Mouse (Mus musculus): ENCODE data around the gene H2-DMb2. TPM values are rescaled to one million over a fixed set of nuclear protein-coding genes. Genes with fewer than 3 reads are reported as not detected.

The H2-DMb2 gene
- polyA plus RNA-seq, 1 experiment = 0.52 TPM

DNA sequence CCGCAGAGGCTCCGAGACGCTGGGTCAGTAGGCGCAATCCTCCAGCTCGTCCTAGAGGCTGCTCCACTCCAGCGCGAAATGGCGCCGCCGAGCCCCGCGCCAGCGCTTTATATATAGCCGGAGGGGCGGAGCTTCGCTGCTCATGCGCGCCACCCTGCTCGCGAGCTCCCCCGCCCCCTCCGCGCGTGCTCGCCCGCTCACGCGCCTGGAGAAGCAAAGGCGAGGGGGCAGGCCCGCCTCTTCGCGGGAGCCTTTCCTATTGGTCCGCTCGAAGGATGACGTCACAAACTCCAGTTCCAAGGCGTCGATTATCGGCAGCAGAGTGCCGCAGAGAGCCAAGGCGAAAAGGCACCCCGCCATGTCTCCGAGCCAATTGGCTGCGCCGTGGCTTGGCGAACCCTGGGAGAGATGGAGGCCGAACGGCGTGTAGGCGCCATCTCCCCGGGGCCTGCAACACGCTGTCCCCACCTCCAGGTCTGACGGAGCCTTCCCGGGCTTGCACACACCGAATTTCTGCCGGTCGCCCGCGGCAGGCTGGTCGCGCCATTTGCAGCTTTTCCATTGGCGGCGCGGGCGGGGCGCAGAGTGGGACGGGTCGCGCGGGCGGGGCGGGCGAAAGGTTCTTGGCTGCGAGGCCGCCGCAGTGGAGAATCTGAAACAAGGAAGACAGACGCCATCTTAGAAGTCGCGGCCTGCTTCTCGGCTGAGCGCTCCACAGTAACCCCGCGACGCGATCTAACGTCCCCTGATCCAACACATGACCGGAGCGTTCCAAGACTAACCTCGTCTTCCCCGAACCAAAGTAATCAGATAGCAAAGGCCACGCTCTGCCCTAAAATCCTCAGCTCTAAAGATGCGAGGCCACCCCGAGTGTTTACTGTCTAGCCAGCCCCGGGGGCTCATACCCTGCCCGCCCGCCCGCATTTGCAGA lies 23.6 kb upstream of the H2-DMb2 start, which contains the start of gene H2-DMa:
TSS of gene H2-DMa (plus strand) at position 293 of the 931 bp plus-strand sequence.
- H3K27me3 ChIP-seq (ENCODE audit: control insufficient read depth, insufficient read depth, low read length) = no peaks in the 10 kb centered on the region
- peak within 1 kb of the TSS; percentile 93 for H3K4me3 ChIP-seq (replicated peaks; ENCODE audit: insufficient read depth, low read depth, low read length)
- under 1% methylated on average over 96 of the region's 96 CpGs for WGBS
- peak within 1 kb of the TSS; percentile 100 for H3K27ac ChIP-seq (ENCODE audit: insufficient read depth, low read length)
- DNase-seq = peak; percentile 99 to 100
- TF ChIP-seq POLR2A (IDR thresholded peaks at IDR 0.05; ENCODE audit: borderline replicate concordance, insufficient read depth, low read length) (peak; percentile 98), CTCF (IDR thresholded peaks at IDR 0.05; ENCODE audit: borderline replicate concordance, insufficient read depth, low read depth, low read length) (no peak)
- H3K4me1 ChIP-seq (ENCODE audit: control insufficient read depth, insufficient read depth, low read length) = peaks cover 3% of the 10 kb centered on the region; the same call in 1 of the 2 replicates

DNA sequence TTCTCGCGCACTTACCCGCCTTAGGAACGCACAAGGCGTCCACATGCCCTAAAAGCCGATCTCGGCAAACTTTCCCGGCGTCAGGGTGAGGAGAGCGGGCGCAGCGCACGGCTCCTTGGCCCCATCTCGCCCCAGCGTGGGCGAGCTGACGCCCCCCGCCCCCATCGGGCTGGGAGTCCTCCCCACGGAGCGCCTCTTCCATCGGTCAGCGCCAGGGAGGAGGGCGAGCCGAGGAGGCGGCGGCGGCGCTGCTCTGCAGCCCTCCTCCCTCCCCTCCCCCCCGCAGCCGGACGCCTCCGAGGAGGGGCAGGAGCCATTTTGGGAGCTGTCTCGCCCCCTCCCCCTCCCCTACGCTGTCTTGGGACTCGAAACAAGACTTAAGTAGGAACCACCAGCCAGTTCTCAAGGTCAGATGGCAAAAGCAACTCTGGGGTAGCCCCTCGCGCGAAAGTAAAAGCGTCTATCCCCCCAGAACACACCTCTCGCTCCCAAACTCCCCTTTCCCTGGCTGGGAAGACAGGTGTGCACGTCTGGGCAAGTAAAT lies 22.9 kb upstream of the H2-DMb2 start:
- under 1% methylated on average over 41 of the region's 42 CpGs for WGBS
- Histone ChIP-seq H3K27me3 (ENCODE audit: control insufficient read depth, insufficient read depth, low read length) (no peaks in the 10 kb centered on the region), H3K27ac (ENCODE audit: insufficient read depth, low read length) (peak overlapping the region; percentile 100), H3K4me3 (replicated peaks; ENCODE audit: insufficient read depth, low read depth, low read length) (peak overlapping the region; percentile 93), H3K4me1 (ENCODE audit: control insufficient read depth, insufficient read depth, low read length) (peaks cover 3% of the 10 kb centered on the region; the same call in 1 of the 2 replicates)
- DNase-seq = peak; percentile 87 to 91
- TF ChIP-seq CTCF (IDR thresholded peaks at IDR 0.05; ENCODE audit: borderline replicate concordance, insufficient read depth, low read depth, low read length) = no peak
- peak; percentile 53; the same call in 1 of the 2 replicates for TF ChIP-seq POLR2A (IDR thresholded peaks at IDR 0.05; ENCODE audit: borderline replicate concordance, insufficient read depth, low read length)

DNA sequence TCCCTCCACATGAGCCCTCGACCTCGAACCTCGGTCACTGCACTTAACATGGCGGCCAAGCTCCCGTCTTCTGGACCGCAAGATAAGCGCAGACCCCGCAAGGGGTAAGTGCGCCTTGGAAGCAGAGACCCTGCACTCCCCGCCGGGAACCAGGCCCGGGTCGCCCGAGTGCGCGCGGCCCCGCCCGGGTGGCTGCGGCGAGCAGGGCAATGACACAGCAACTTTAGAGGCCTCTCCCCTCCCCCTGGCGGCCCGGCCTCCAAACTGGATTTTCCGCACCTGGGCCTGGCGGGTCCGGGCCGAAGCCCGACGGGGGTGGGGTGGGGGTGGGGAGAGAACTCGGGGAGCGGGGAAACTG lies 22.3 kb upstream of the H2-DMb2 start:
- TF ChIP-seq POLR2A (IDR thresholded peaks at IDR 0.05; ENCODE audit: borderline replicate concordance, insufficient read depth, low read length) (no peak), CTCF (IDR thresholded peaks at IDR 0.05; ENCODE audit: borderline replicate concordance, insufficient read depth, low read depth, low read length) (no peak)
- peak; percentile 86 to 87 for DNase-seq
- Histone ChIP-seq H3K27me3 (ENCODE audit: control insufficient read depth, insufficient read depth, low read length) (no peaks in the 10 kb centered on the region), H3K27ac (ENCODE audit: insufficient read depth, low read length) (peak overlapping the region; percentile 100), H3K4me3 (replicated peaks; ENCODE audit: insufficient read depth, low read depth, low read length) (peak overlapping the region; percentile 93), H3K4me1 (ENCODE audit: control insufficient read depth, insufficient read depth, low read length) (peaks cover 3% of the 10 kb centered on the region; the same call in 1 of the 2 replicates)
- WGBS = under 1% methylated on average over 31 of the region's 31 CpGs

DNA sequence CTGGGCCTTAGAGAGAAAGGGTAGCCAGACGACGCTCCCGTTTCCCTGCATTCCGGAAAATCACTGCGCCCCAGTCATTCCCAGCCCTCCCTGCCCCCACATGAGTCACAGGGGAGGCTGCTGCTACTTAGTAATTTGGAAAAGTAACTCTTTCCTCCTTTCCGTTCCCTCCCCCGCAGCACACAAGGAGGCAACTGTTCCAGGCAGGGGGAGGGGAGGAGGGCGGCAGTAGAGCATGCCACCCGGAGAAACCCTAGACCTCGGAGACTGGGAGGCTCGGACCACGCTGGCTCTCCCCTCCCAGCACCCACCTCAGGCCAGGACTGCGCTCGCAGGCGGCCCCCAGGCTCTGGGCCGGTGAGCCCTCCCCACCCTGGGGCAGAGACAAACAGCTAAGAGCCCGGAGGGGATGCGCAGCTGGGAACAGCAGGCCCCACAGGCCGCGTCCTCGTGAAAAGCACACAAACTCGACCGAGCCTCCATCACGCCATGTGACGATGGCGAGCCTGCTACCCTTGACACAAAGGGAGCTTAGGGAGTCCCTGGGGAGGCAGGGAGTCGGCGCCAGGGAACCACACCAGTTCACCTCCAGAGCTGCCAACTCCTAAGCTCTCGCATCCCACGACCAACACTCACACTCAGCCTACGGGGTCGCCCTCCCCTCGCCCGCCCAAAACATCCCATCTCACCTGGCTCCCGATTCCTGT lies 21.8 kb upstream of the H2-DMb2 start:
- Histone ChIP-seq H3K27ac (ENCODE audit: insufficient read depth, low read length) (peak overlapping the region; percentile 98), H3K27me3 (ENCODE audit: control insufficient read depth, insufficient read depth, low read length) (no peaks in the 10 kb centered on the region), H3K4me1 (ENCODE audit: control insufficient read depth, insufficient read depth, low read length) (peaks cover 3% of the 10 kb centered on the region; the same call in 1 of the 2 replicates), H3K4me3 (replicated peaks; ENCODE audit: insufficient read depth, low read depth, low read length) (peak overlapping the region; percentile 93)
- DNase-seq = peak; percentile 86 to 88
- under 1% methylated on average over 35 of the region's 35 CpGs for WGBS
- TF ChIP-seq POLR2A (IDR thresholded peaks at IDR 0.05; ENCODE audit: borderline replicate concordance, insufficient read depth, low read length) (peak; percentile 44; the same call in 1 of the 2 replicates), CTCF (IDR thresholded peaks at IDR 0.05; ENCODE audit: borderline replicate concordance, insufficient read depth, low read depth, low read length) (no peak)

DNA sequence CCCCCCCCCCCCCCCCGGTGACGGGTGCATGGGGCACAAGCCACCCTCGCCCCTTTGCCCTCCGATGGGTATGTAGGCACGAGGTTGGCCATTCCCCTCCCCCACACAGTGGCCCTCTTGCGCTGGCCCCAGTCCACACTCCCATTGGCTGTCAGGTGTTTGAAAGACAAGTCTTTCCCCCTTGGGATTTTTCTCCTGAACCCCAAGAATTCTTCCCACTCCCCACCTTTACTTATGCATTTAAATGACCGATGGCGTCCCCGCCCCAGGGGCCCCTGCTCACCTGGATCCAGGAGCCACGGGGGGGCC lies 21.3 kb upstream of the H2-DMb2 start:
- TF ChIP-seq CTCF (IDR thresholded peaks at IDR 0.05; ENCODE audit: borderline replicate concordance, insufficient read depth, low read depth, low read length) = no peak
- no peak for TF ChIP-seq POLR2A (IDR thresholded peaks at IDR 0.05; ENCODE audit: borderline replicate concordance, insufficient read depth, low read length)
- under 1% methylated on average over 10 of the region's 10 CpGs for WGBS
- H3K4me1 ChIP-seq (ENCODE audit: control insufficient read depth, insufficient read depth, low read length) = peaks cover under 1% of the 10 kb centered on the region; the same call in 1 of the 2 replicates

DNA sequence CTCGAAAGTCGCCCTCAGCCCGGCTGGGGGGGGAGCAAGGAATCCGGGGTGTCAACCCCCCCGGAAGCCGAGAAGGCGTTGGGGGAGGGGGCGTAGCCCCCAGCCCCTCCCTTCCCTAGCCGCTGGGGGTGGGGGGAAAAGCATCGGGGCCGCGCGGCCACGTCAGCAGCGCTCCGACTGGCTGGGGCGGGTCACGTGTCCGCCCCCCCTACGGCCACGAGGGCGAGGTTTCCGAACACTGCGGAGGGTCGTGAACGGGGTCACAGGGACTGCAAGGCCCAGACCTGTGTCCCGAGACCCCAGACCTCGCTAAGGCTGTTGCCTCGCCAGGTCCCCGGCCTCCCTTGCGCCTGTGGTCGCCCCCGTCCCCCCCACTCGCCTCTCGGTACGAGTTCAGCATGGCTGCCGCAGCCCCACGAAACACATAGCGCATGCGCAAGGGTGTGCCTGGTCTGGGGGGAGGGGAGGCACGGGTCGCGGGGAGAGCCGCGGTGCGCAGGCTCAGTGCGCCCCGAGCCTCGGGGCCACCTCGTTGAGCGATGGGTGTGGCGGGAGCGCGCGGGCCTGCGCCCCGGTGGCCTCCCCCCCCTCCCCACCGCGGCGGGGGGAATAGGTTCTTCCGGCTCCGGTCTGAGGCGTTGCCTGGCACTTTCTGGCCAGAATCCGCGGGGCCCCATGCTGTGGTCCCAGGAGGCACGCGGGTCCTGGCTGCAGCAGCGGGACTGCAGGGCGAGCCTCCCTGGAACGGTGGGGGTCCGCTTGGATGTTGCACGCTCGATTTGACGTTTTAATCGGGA lies 20.7 kb upstream of the H2-DMb2 start, which contains the start of gene Brd2:
TSS of gene Brd2 (minus strand) at position 447 of the 797 bp plus-strand sequence.
- H3K27ac ChIP-seq (ENCODE audit: insufficient read depth, low read length) = peak within 1 kb of the TSS; percentile 98
- no peak for TF ChIP-seq CTCF (IDR thresholded peaks at IDR 0.05; ENCODE audit: borderline replicate concordance, insufficient read depth, low read depth, low read length)
- TF ChIP-seq POLR2A (IDR thresholded peaks at IDR 0.05; ENCODE audit: borderline replicate concordance, insufficient read depth, low read length) = peak; percentile 60
- DNase-seq = peak; percentile 97 to 99
- under 1% methylated on average over 75 of the region's 75 CpGs for WGBS
- no peaks in the 10 kb centered on the region for H3K27me3 ChIP-seq (ENCODE audit: control insufficient read depth, insufficient read depth, low read length)
- peaks cover 3% of the 10 kb centered on the region for H3K4me1 ChIP-seq (ENCODE audit: control insufficient read depth, insufficient read depth, low read length)
- peak within 1 kb of the TSS; percentile 93 for H3K4me3 ChIP-seq (replicated peaks; ENCODE audit: insufficient read depth, low read depth, low read length)

More for the DNA sequence above, 21.3 kb upstream of the H2-DMb2 start:
- peak overlapping the region; percentile 98 for H3K27ac ChIP-seq (ENCODE audit: insufficient read depth, low read length)
- peak overlapping the region; percentile 93 for H3K4me3 ChIP-seq (replicated peaks; ENCODE audit: insufficient read depth, low read depth, low read length)
- H3K27me3 ChIP-seq (ENCODE audit: control insufficient read depth, insufficient read depth, low read length) = no peaks in the 10 kb centered on the region
- DNase-seq = peak; percentile 77 to 79

Data from cerebellum, adult 2 months (tissue).